Mouse (Mus musculus): ENCODE measurements around the gene Dach1. TPM values are rescaled to one million over a fixed set of nuclear protein-coding genes. Genes with fewer than 3 reads are reported as not detected.

The Dach1 gene
- polyA plus RNA-seq, 1 experiment, result not detected

GRCm38 (mm10) chr14:98014053-98014452 lies 155.5 kb downstream of the Dach1 start:
- Histone ChIP-seq H3K9me3 (ENCODE audit: control insufficient read depth, low read length) (no peaks in the 10 kb centered on the region), H3K4me3 (replicated peaks) (no peak overlapping the region), H3K4me1 (ENCODE audit: control insufficient read depth) (no peaks in the 10 kb centered on the region), H3K27me3 (ENCODE audit: control insufficient read depth) (no peaks in the 10 kb centered on the region), H3K36me3 (ENCODE audit: control insufficient read depth) (no peaks in the 10 kb centered on the region)
- TF ChIP-seq TAL1 (IDR thresholded peaks at IDR 0.05; ENCODE audit: low read length) (no peak), GATA1 (IDR thresholded peaks at IDR 0.05; ENCODE audit: low read length) (no peak)

GRCm38 (mm10) chr14:98008501-98008900 lies 161.1 kb downstream of the Dach1 start:
- no peak for TF ChIP-seq TAL1 (IDR thresholded peaks at IDR 0.05; ENCODE audit: low read length)
- TF ChIP-seq GATA1 (IDR thresholded peaks at IDR 0.05; ENCODE audit: low read length), result no peak
- Histone ChIP-seq H3K9me3 (ENCODE audit: control insufficient read depth, low read length) (no peaks in the 10 kb centered on the region), H3K27me3 (ENCODE audit: control insufficient read depth) (no peaks in the 10 kb centered on the region), H3K36me3 (ENCODE audit: control insufficient read depth) (no peaks in the 10 kb centered on the region), H3K4me1 (ENCODE audit: control insufficient read depth) (no peaks in the 10 kb centered on the region), H3K4me3 (replicated peaks) (no peak overlapping the region)

GRCm38 (mm10) chr14:98002021-98002680 lies 167.4 kb downstream of the Dach1 start:
- Histone ChIP-seq H3K4me3 (replicated peaks) (no peak overlapping the region), H3K4me1 (ENCODE audit: control insufficient read depth) (no peaks in the 10 kb centered on the region), H3K27me3 (ENCODE audit: control insufficient read depth) (no peaks in the 10 kb centered on the region), H3K36me3 (ENCODE audit: control insufficient read depth) (no peaks in the 10 kb centered on the region), H3K9me3 (ENCODE audit: control insufficient read depth, low read length) (no peaks in the 10 kb centered on the region)
- TF ChIP-seq TAL1 (IDR thresholded peaks at IDR 0.05; ENCODE audit: low read length) (no peak), GATA1 (IDR thresholded peaks at IDR 0.05; ENCODE audit: low read length) (no peak)

GRCm38 (mm10) chr14:97998584-97998983 lies 171.0 kb downstream of the Dach1 start:
- Histone ChIP-seq H3K36me3 (ENCODE audit: control insufficient read depth) (no peaks in the 10 kb centered on the region), H3K4me3 (replicated peaks) (no peak overlapping the region), H3K4me1 (ENCODE audit: control insufficient read depth) (no peaks in the 10 kb centered on the region)

GRCm38 (mm10) chr14:97983251-97983650 lies 186.3 kb downstream of the Dach1 start:
- Histone ChIP-seq H3K4me3 (replicated peaks) (no peak overlapping the region), H3K9me3 (ENCODE audit: control insufficient read depth, low read length) (no peaks in the 10 kb centered on the region), H3K36me3 (ENCODE audit: control insufficient read depth) (no peaks in the 10 kb centered on the region), H3K27me3 (ENCODE audit: control insufficient read depth) (no peaks in the 10 kb centered on the region), H3K4me1 (ENCODE audit: control insufficient read depth) (no peaks in the 10 kb centered on the region)
- TF ChIP-seq TAL1 (IDR thresholded peaks at IDR 0.05; ENCODE audit: low read length) (no peak), GATA1 (IDR thresholded peaks at IDR 0.05; ENCODE audit: low read length) (no peak)

More at GRCm38 (mm10) chr14:97998584-97998983, 171.0 kb downstream of the Dach1 start:
- TF ChIP-seq GATA1 (IDR thresholded peaks at IDR 0.05; ENCODE audit: low read length) (no peak), TAL1 (IDR thresholded peaks at IDR 0.05; ENCODE audit: low read length) (no peak)
- Histone ChIP-seq H3K27me3 (ENCODE audit: control insufficient read depth) (no peaks in the 10 kb centered on the region), H3K9me3 (ENCODE audit: control insufficient read depth, low read length) (no peaks in the 10 kb centered on the region)

GRCm38 (mm10) chr14:97982676-97983075 lies 186.9 kb downstream of the Dach1 start:
- Histone ChIP-seq H3K27me3 (ENCODE audit: control insufficient read depth) (no peaks in the 10 kb centered on the region), H3K4me1 (ENCODE audit: control insufficient read depth) (no peaks in the 10 kb centered on the region), H3K9me3 (ENCODE audit: control insufficient read depth, low read length) (no peaks in the 10 kb centered on the region), H3K36me3 (ENCODE audit: control insufficient read depth) (no peaks in the 10 kb centered on the region), H3K4me3 (replicated peaks) (no peak overlapping the region)
- TF ChIP-seq GATA1 (IDR thresholded peaks at IDR 0.05; ENCODE audit: low read length) (no peak), TAL1 (IDR thresholded peaks at IDR 0.05; ENCODE audit: low read length) (no peak)

GRCm38 (mm10) chr14:97980879-97981278 lies 188.7 kb downstream of the Dach1 start:
- no peaks in the 10 kb centered on the region for H3K4me1 ChIP-seq (ENCODE audit: control insufficient read depth)
- H3K36me3 ChIP-seq (ENCODE audit: control insufficient read depth), result no peaks in the 10 kb centered on the region
- TF ChIP-seq TAL1 (IDR thresholded peaks at IDR 0.05; ENCODE audit: low read length), result no peak
- TF ChIP-seq GATA1 (IDR thresholded peaks at IDR 0.05; ENCODE audit: low read length), result no peak
- no peak overlapping the region for H3K4me3 ChIP-seq (replicated peaks)
- no peaks in the 10 kb centered on the region for H3K9me3 ChIP-seq (ENCODE audit: control insufficient read depth, low read length)
- no peaks in the 10 kb centered on the region for H3K27me3 ChIP-seq (ENCODE audit: control insufficient read depth)

GRCm38 (mm10) chr14:97976091-97976490 lies 193.5 kb downstream of the Dach1 start:
- TF ChIP-seq TAL1 (IDR thresholded peaks at IDR 0.05; ENCODE audit: low read length) (no peak), GATA1 (IDR thresholded peaks at IDR 0.05; ENCODE audit: low read length) (no peak)
- Histone ChIP-seq H3K36me3 (ENCODE audit: control insufficient read depth) (no peaks in the 10 kb centered on the region), H3K4me1 (ENCODE audit: control insufficient read depth) (no peaks in the 10 kb centered on the region), H3K4me3 (replicated peaks) (no peak overlapping the region), H3K27me3 (ENCODE audit: control insufficient read depth) (no peaks in the 10 kb centered on the region), H3K9me3 (ENCODE audit: control insufficient read depth, low read length) (no peaks in the 10 kb centered on the region)

GRCm38 (mm10) chr14:97975447-97975846 lies 194.1 kb downstream of the Dach1 start:
- Histone ChIP-seq H3K27me3 (ENCODE audit: control insufficient read depth) (no peaks in the 10 kb centered on the region), H3K36me3 (ENCODE audit: control insufficient read depth) (no peaks in the 10 kb centered on the region), H3K9me3 (ENCODE audit: control insufficient read depth, low read length) (no peaks in the 10 kb centered on the region), H3K4me1 (ENCODE audit: control insufficient read depth) (no peaks in the 10 kb centered on the region), H3K4me3 (replicated peaks) (no peak overlapping the region)
- TF ChIP-seq GATA1 (IDR thresholded peaks at IDR 0.05; ENCODE audit: low read length) (no peak), TAL1 (IDR thresholded peaks at IDR 0.05; ENCODE audit: low read length) (no peak)

All from erythroblast, embryonic 14.5 days (primary cell).